Mouse (Mus musculus): ENCODE measurements around the gene Cib3. TPM values are rescaled to one million over a fixed set of nuclear protein-coding genes. Genes with fewer than 3 reads are reported as not detected.

The Cib3 gene
- total and polyA plus RNA-seq, 3 experiments = not detected

DNA sequence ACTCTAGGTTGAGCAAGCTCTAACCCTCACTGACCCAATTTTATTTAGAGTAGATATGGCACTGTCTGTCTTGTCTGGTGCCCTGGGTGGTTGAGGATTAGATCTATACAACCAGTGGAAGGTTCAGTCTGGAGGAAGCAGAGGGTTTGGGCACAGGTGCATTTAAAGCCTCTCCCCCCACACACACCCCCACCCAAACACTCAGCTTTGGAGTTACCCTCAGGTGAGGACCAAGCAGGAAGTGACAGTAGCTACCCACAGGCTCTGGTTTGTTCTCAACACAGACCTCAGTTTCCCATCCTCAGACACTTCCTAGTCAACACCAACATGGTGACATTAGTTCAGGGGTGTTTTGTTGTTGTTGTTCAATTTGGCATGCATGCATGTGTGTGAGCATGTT is 49.8 kb downstream of the Cib3 start:
- Histone ChIP-seq H3K36me3 (replicated peaks in 1 of 2; ENCODE audit: control insufficient read depth in 1 of 2, insufficient read depth in 1 of 2, low read length in 1 of 2) (peaks cover 18 to 63% of the 10 kb centered on the region in 2 experiments), H3K79me2 (replicated peaks; ENCODE audit: control insufficient read depth, extremely low read depth, insufficient read depth, poor library complexity, severe bottlenecking) (peaks cover 83% of the 10 kb centered on the region), H3K9ac (ENCODE audit: insufficient read depth, low read depth) (peak overlapping the region; percentile 85; the same call in 1 of the 2 replicates), H3K27ac (ENCODE audit: insufficient read depth, low read depth) (no peak overlapping the region), H3K27me3 (replicated peaks) (no peaks in the 10 kb centered on the region), H3K4me3 (replicated peaks in 1 of 3; ENCODE audit: low read depth in 2 of 3, low read length in 2 of 3, poor library complexity in 1 of 3) (peak overlapping the region in 2 of 3 experiments; percentile 87 to 98), H3K4me1 (ENCODE audit: control insufficient read depth in 1 of 2, insufficient read depth in 2 of 2) (peaks cover 23 to 62% of the 10 kb centered on the region in 2 experiments), H3K9me3 (replicated peaks; ENCODE audit: low read length) (no peaks in the 10 kb centered on the region), H3K4me2 (ENCODE audit: insufficient read depth, low read depth, poor library complexity, severe bottlenecking) (peak overlapping the region; percentile 82)
- in situ Hi-C loops (cut with MboI; ENCODE audit: low pct_ligation_motif_present, low pct_unique_long_range_greater_than_20kb, low sequenced_read_pairs) (no loop called here), dilution Hi-C loops (cut with MboI; ENCODE audit: extremely low pct_ligation_motif_present, extremely low pct_unique_long_range_greater_than_20kb, low sequenced_read_pairs) (no loop called here)
- DNase-seq (ENCODE audit: extremely low read depth) = no peak
- TF ChIP-seq HCFC1 (IDR thresholded peaks at IDR 0.05; ENCODE audit: low read depth, low read length) = no peak
- TF ChIP-seq PAX5 (IDR thresholded peaks at IDR 0.05; ENCODE audit: low read length) = no peak
- no peak for TF ChIP-seq UBTF (IDR thresholded peaks at IDR 0.05; ENCODE audit: low read depth, low read length)
- no peak for TF ChIP-seq MYC (IDR thresholded peaks at IDR 0.05; ENCODE audit: low read depth, low read length)
- TF ChIP-seq MXI1 (IDR thresholded peaks at IDR 0.05; ENCODE audit: low read depth, low read length) = no peak
- no peak for TF ChIP-seq MAFK (IDR thresholded peaks at IDR 0.05; ENCODE audit: insufficient replicate concordance, low read length)
- TF ChIP-seq NELFE (IDR thresholded peaks at IDR 0.05; ENCODE audit: low read depth, low read length) = no peak
- no peak for TF ChIP-seq BHLHE40 (IDR thresholded peaks at IDR 0.05; ENCODE audit: low read depth, low read length)
- TF ChIP-seq POLR2AphosphoS2 (IDR thresholded peaks at IDR 0.05; ENCODE audit: low read depth, low read length) = no peak
- TF ChIP-seq TCF12 (IDR thresholded peaks at IDR 0.05; ENCODE audit: low read depth, low read length) = no peak
- no peak for TF ChIP-seq JUN (IDR thresholded peaks at IDR 0.05; ENCODE audit: insufficient read depth, low read depth, low read length)
- TF ChIP-seq MEF2A (IDR thresholded peaks at IDR 0.05; ENCODE audit: borderline replicate concordance, low read depth, low read length) = no peak
- TF ChIP-seq E2F4 (IDR thresholded peaks at IDR 0.05; ENCODE audit: insufficient replicate concordance, low read depth, low read length) = no peak
- no peak for TF ChIP-seq KAT2A (IDR thresholded peaks at IDR 0.05; ENCODE audit: insufficient replicate concordance, low read length)
- TF ChIP-seq ELF1 (IDR thresholded peaks at IDR 0.05; ENCODE audit: low read depth, low read length) = no peak
- no peak for TF ChIP-seq NRF1 (IDR thresholded peaks at IDR 0.05; ENCODE audit: low read depth, low read length)
- no peak for TF ChIP-seq CHD2 (IDR thresholded peaks at IDR 0.05; ENCODE audit: low read length)
- TF ChIP-seq ZMIZ1 (IDR thresholded peaks at IDR 0.05; ENCODE audit: low read depth, low read length) = no peak
- TF ChIP-seq MAZ (IDR thresholded peaks at IDR 0.05; ENCODE audit: low read depth, low read length) = no peak

Data from CH12.LX (cell line).